Mouse (Mus musculus) lung, postnatal 10 days (tissue): ENCODE data around the gene Smim12.

Experiments
- DNase-seq: peaks from one replicate; pipeline ENCODE4 v3.0.0; 2021

Gene Smim12

GRCm38 (mm10) chr4:127236631-127237030, 7.0 kb upstream of the Smim12 start:
- DNase-seq = no peak

GRCm38 (mm10) chr4:127237271-127237670, 6.3 kb upstream of the Smim12 start:
- DNase-seq = no peak

GRCm38 (mm10) chr4:127242696-127243095, 888 bp upstream of the Smim12 start:
- no peak for DNase-seq

- DNase-seq = no peak
These were observed 369 bp downstream of the Smim12 start for GRCm38 (mm10) chr4:127243953-127244352.

- peak; percentile 98 for DNase-seq
These were observed 6.2 kb downstream of the Smim12 start for GRCm38 (mm10) chr4:127249701-127250349.

- DNase-seq = peak; percentile 89
These were observed 8.5 kb downstream of the Smim12 start for GRCm38 (mm10) chr4:127251963-127252585.

GRCm38 (mm10) chr4:127256739-127257138, 13.2 kb downstream of the Smim12 start:
- DNase-seq = no peak

GRCm38 (mm10) chr4:127258186-127258897, 14.8 kb downstream of the Smim12 start:
- peak; percentile 86 for DNase-seq

- no peak for DNase-seq
These were observed 18.0 kb downstream of the Smim12 start for GRCm38 (mm10) chr4:127261601-127262000.

- DNase-seq = peak; percentile 76
These were observed 20.0 kb downstream of the Smim12 start for GRCm38 (mm10) chr4:127263438-127264182.

- DNase-seq = no peak
These were observed 20.6 kb downstream of the Smim12 start for GRCm38 (mm10) chr4:127264183-127264554.

- peak; percentile 67 for DNase-seq
These were observed 34.9 kb downstream of the Smim12 start for GRCm38 (mm10) chr4:127278451-127279001.

- DNase-seq = no peak
These were observed 35.7 kb downstream of the Smim12 start for GRCm38 (mm10) chr4:127279241-127279640.

- no peak for DNase-seq
These were observed 43.3 kb downstream of the Smim12 start for GRCm38 (mm10) chr4:127286907-127287306.

- peak; percentile 40 for DNase-seq
These were observed 45.5 kb downstream of the Smim12 start for GRCm38 (mm10) chr4:127289039-127289548.

GRCm38 (mm10) chr4:127292631-127293030, 49.0 kb downstream of the Smim12 start:
- no peak for DNase-seq
